ENCODE assay signal across 10 mouse cellular contexts in the genomic region with DNA sequence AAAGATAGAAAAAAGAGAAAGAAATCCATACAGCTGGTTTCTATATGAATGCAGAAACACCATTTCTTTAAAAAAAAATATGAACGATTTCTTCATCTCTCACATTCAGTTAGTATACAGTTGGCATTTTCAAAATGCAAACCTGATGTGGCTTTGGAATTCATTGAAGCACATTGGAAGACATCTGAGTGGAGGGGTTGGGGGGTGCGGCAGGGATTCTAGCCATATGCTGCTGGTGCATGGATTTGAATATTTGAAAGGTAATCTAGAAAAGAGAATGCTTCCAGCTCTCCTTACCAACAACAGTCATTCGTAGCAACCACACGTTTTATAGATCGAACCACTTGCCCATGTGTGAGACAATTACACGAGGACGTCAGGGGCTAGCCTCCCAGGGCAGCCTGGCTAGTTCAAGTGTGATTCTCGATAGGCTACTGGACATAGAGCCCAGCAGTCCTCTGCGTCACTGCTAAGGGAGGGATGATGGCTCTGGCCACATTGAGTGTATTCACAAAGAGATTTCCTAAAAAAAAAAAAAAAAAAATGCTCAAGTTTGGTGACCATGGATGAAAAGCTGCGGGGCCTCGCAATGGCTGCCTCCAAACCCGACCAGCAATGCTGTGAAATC.
DNase-seq lines count a peak whose midpoint lies in the region; ATAC-seq lines count a peak whose summit lies in the region.
"Had no signal": no experiment of that assay in that cellular context is flagged by ENCODE, and none has a peak within 500 bp of the region (broad histone marks: within the 10 kb centered on the region; RNA-seq: fewer than 3 reads in every experiment).

No protein-coding gene starts in this region.

- H3K36me3 ChIP-seq in kidney, embryonic 14.5 days (ENCODE audit: control insufficient read depth, insufficient read depth, low read length): no peaks in the 10 kb centered on the region
- H3K36me3 ChIP-seq in embryonic facial prominence, embryonic 10.5 days (replicated peaks): no peaks in the 10 kb centered on the region
- H3K36me3 ChIP-seq in hindbrain, embryonic 11.5 days (ENCODE audit: control insufficient read depth, insufficient read depth, low read length): no peaks in the 10 kb centered on the region
- H3K36me3 ChIP-seq in midbrain, embryonic 14.5 days (ENCODE audit: control insufficient read depth, insufficient read depth, low read length): no peaks in the 10 kb centered on the region

- no peaks in the 10 kb centered on the region for H3K9me3 ChIP-seq in kidney, embryonic 14.5 days (ENCODE audit: control insufficient read depth, low read length)
- no peaks in the 10 kb centered on the region for H3K9me3 ChIP-seq in embryonic facial prominence, embryonic 10.5 days
- H3K9me3 ChIP-seq in hindbrain, embryonic 11.5 days (ENCODE audit: control insufficient read depth, low read length): no peaks in the 10 kb centered on the region
- no peaks in the 10 kb centered on the region for H3K9me3 ChIP-seq in midbrain, embryonic 14.5 days (ENCODE audit: control insufficient read depth, low read length)

- WGBS in kidney, embryonic 14.5 days: 84% methylated on average over 12 of the region's 12 CpGs
- WGBS in embryonic facial prominence, embryonic 10.5 days: 88% methylated on average over 12 of the region's 12 CpGs
- WGBS in hindbrain, embryonic 11.5 days: 77% methylated on average over 12 of the region's 12 CpGs
- WGBS in midbrain, embryonic 14.5 days: 60% methylated on average over 12 of the region's 12 CpGs

- no peak overlapping the region for H3K27ac ChIP-seq in kidney, embryonic 14.5 days (ENCODE audit: low read depth, low read length)
- H3K27ac ChIP-seq in embryonic facial prominence, embryonic 10.5 days (replicated peaks): peak overlapping the region; percentile 61
- peak overlapping the region; percentile 56 for H3K27ac ChIP-seq in hindbrain, embryonic 11.5 days (ENCODE audit: low read depth, low read length)
- H3K27ac ChIP-seq in midbrain, embryonic 14.5 days (replicated peaks; ENCODE audit: low read depth, low read length): peak overlapping the region; percentile 52; the same call in 1 of the 2 replicates

- no peak for DNase-seq in kidney, adult 8-10 months
- DNase-seq in embryonic facial prominence, embryonic 10.5 days (ENCODE audit: low spot score): no peak
- peak; percentile 21 for DNase-seq in hindbrain, embryonic 11.5 days (ENCODE audit: low spot score)
- DNase-seq in midbrain, embryonic 14.5 days: peak; percentile 29
- no peak for DNase-seq in right cerebral cortex, adult 18-20 months
- no peak for DNase-seq in embryo, embryonic 10.5 days (ENCODE audit: low spot score)

- 0 out of 2 replicates have a peak, but pooled peaks have one; percentile 29 for ATAC-seq in kidney, embryonic 14.5 days (ENCODE audit: low FRiP score, low TSS enrichment)
- ATAC-seq in hindbrain, embryonic 11.5 days (ENCODE audit: low FRiP score): peak; percentile 63; the same call in 1 of the 2 replicates
- ATAC-seq in midbrain, embryonic 14.5 days (ENCODE audit: low FRiP score, low TSS enrichment): peak; percentile 17; the same call in 1 of the 2 replicates
- ATAC-seq in erythroid progenitor cell, adult 5-6 weeks (replicated peaks; ENCODE audit: low FRiP score, poor library complexity, severe bottlenecking): no peak; the same call in 1 of the 2 replicates
- ATAC-seq: intestine, embryonic 16.5 days had no signal

- no peak overlapping the region for H3K4me3 ChIP-seq in kidney, embryonic 14.5 days (ENCODE audit: low read length)
- no peak overlapping the region for H3K4me3 ChIP-seq in embryonic facial prominence, embryonic 10.5 days
- no peak overlapping the region for H3K4me3 ChIP-seq in hindbrain, embryonic 11.5 days (ENCODE audit: low read depth, low read length)
- no peak overlapping the region for H3K4me3 ChIP-seq in midbrain, embryonic 14.5 days (replicated peaks; ENCODE audit: low read depth, low read length)

- no peak overlapping the region for H3K4me2 ChIP-seq in kidney, embryonic 14.5 days (replicated peaks; ENCODE audit: low read depth, low read length)
- no peak overlapping the region for H3K4me2 ChIP-seq in hindbrain, embryonic 11.5 days (replicated peaks; ENCODE audit: low read depth, low read length)
- H3K4me2 ChIP-seq in midbrain, embryonic 14.5 days (ENCODE audit: low read length): no peak overlapping the region

- no peak overlapping the region for H3K9ac ChIP-seq in kidney, embryonic 14.5 days (ENCODE audit: low read depth, low read length)
- H3K9ac ChIP-seq in hindbrain, embryonic 11.5 days (ENCODE audit: low read depth, low read length): no peak overlapping the region
- no peak overlapping the region for H3K9ac ChIP-seq in midbrain, embryonic 14.5 days (replicated peaks; ENCODE audit: low read length)

- no peaks in the 10 kb centered on the region for H3K27me3 ChIP-seq in kidney, embryonic 14.5 days (ENCODE audit: control insufficient read depth, insufficient read depth, low read length)
- no peaks in the 10 kb centered on the region for H3K27me3 ChIP-seq in embryonic facial prominence, embryonic 10.5 days (replicated peaks; ENCODE audit: low read depth, poor library complexity, severe bottlenecking)
- H3K27me3 ChIP-seq in hindbrain, embryonic 11.5 days (ENCODE audit: control insufficient read depth, insufficient read depth, low read length): no peaks in the 10 kb centered on the region
- no peaks in the 10 kb centered on the region for H3K27me3 ChIP-seq in midbrain, embryonic 14.5 days (ENCODE audit: control insufficient read depth, insufficient read depth, low read length)
- H3K27me3 ChIP-seq: CH12.LX had no signal

- peaks cover 3% of the 10 kb centered on the region; the same call in 1 of the 2 replicates for H3K4me1 ChIP-seq in kidney, embryonic 14.5 days (ENCODE audit: control insufficient read depth, insufficient read depth, low read length)
- H3K4me1 ChIP-seq in embryonic facial prominence, embryonic 10.5 days: peaks cover 18% of the 10 kb centered on the region
- H3K4me1 ChIP-seq in hindbrain, embryonic 11.5 days (replicated peaks; ENCODE audit: control insufficient read depth, insufficient read depth, low read length): peaks cover 6% of the 10 kb centered on the region; the same call in 1 of the 2 replicates
- H3K4me1 ChIP-seq in midbrain, embryonic 14.5 days (ENCODE audit: control insufficient read depth, insufficient read depth, low read length): peaks cover 25% of the 10 kb centered on the region

Comparison
In these comparisons a context has a peak if more than half of its experiments do, and no peak if none do; other contexts are left out.
1. DNase-seq: peak in hindbrain, embryonic 11.5 days (single experiment) and midbrain, embryonic 14.5 days (single experiment); none in kidney, adult 8-10 months (0 of 2), embryonic facial prominence, embryonic 10.5 days (single experiment), right cerebral cortex, adult 18-20 months (single experiment) and embryo, embryonic 10.5 days (single experiment).